Mouse (Mus musculus) MEL (cell line): ENCODE results near the gene Nelfb. TPM values are rescaled to one million over a fixed set of nuclear protein-coding genes. Genes with fewer than 3 reads are reported as not detected.

Experiments
- DNase-seq: peaks from one replicate; pipeline ENCODE4 v3.0.0; 2011; ENCODE audit warnings: low read depth, low spot score
- H3K27ac ChIP-seq: 2 replicates; pipeline ENCODE4 v1.5.1; 2012; ENCODE audit warnings: low read depth, mild to moderate bottlenecking, control low read depth, low read length, moderate library complexity; ENCODE audit not compliant: control insufficient read depth
- H3K27me3 ChIP-seq, 2 experiments: fragments of 150-350 bp in 1 of 2; sonication (generic) in 1 of 2; 2 replicates each; pipeline ENCODE4 v1.6.1; 2012; ENCODE audit warnings: low read length in 2 of 2, mild to moderate bottlenecking in 2 of 2, improper control_type of control experiment in 1 of 2, moderate library complexity in 1 of 2; ENCODE audit not compliant: insufficient read depth in 2 of 2, control insufficient read depth in 1 of 2
- H3K36me3 ChIP-seq, 2 experiments: 2 replicates each; pipeline ENCODE4 v1.6.1; 2012 to 2014; ENCODE audit warnings: low read length in 2 of 2, improper control_type of control experiment in 1 of 2, inconsistent platforms in 1 of 2, mild to moderate bottlenecking in 1 of 2; ENCODE audit not compliant: insufficient read depth in 2 of 2, control insufficient read depth in 1 of 2
- H3K4me1 ChIP-seq, 2 experiments: fragments of 150-350 bp in 1 of 2; sonication (generic) in 1 of 2; 2 replicates each; pipeline ENCODE4 v1.6.1; 2012; ENCODE audit warnings: low read length in 2 of 2, improper control_type of control experiment in 1 of 2, mild to moderate bottlenecking in 1 of 2; ENCODE audit not compliant: insufficient read depth in 2 of 2, control insufficient read depth in 1 of 2
- H3K4me3 ChIP-seq, 2 experiments: fragments of 150-350 bp in 1 of 2; sonication (generic) in 1 of 2; 2 replicates each; pipeline ENCODE4 v1.5.1; 2012; ENCODE audit warnings: low read depth in 2 of 2, low read length in 2 of 2, mild to moderate bottlenecking in 2 of 2, moderate library complexity in 2 of 2, control low read depth in 1 of 2, improper control_type of control experiment in 1 of 2; ENCODE audit not compliant: control insufficient read depth in 1 of 2, insufficient read depth in 1 of 2
- H3K79me2 ChIP-seq: 2 replicates; pipeline ENCODE4 v1.6.1; 2012; ENCODE audit warnings: mild to moderate bottlenecking, low read length, moderate library complexity; ENCODE audit not compliant: control insufficient read depth, poor library complexity, insufficient read depth
- H3K9ac ChIP-seq: 2 replicates; pipeline ENCODE4 v1.6.1; 2012; ENCODE audit warnings: low read depth, mild to moderate bottlenecking, control low read depth, low read length, moderate library complexity; ENCODE audit not compliant: control insufficient read depth, poor library complexity, severe bottlenecking
- H3K9me3 ChIP-seq: fragments of 150-350 bp; sonication (generic); replicated peaks from 2 replicates; pipeline ENCODE4 v1.6.1; 2012; ENCODE audit warnings: mild to moderate bottlenecking, low read length, improper control_type of control experiment, moderate library complexity; ENCODE audit not compliant: insufficient read depth
- BHLHE40 ChIP-seq: IDR thresholded peaks from 2 replicates; pipeline ENCODE4 v1.6.1; 2012; ENCODE audit warnings: low read depth, mild to moderate bottlenecking, inconsistent platforms, low read length, improper control_type of control experiment, borderline replicate concordance
- CHD1 ChIP-seq: IDR thresholded peaks from 2 replicates; pipeline ENCODE4 v1.6.1; 2012; ENCODE audit warnings: low read depth, mild to moderate bottlenecking, inconsistent platforms, low read length, improper control_type of control experiment
- CHD2 ChIP-seq: IDR thresholded peaks from 2 replicates; pipeline ENCODE4 v1.6.1; 2011; ENCODE audit warnings: low read length, improper control_type of control experiment
- E2F4 ChIP-seq: IDR thresholded peaks from 2 replicates; pipeline ENCODE4 v1.6.1; 2011; ENCODE audit warnings: low read depth, low read length, improper control_type of control experiment, borderline replicate concordance
- EP300 ChIP-seq, 2 experiments: IDR thresholded peaks; 2 replicates each; pipeline ENCODE4 v1.6.1; 2011; ENCODE audit warnings: improper control_type of control experiment in 2 of 2, low read length in 2 of 2, low read depth in 1 of 2, mild to moderate bottlenecking in 1 of 2
- ETS1 ChIP-seq: IDR thresholded peaks from 2 replicates; pipeline ENCODE4 v1.6.1; 2012; ENCODE audit warnings: low read depth, mild to moderate bottlenecking, inconsistent platforms, low read length, improper control_type of control experiment, moderate library complexity
- GABPA ChIP-seq: IDR thresholded peaks from 2 replicates; pipeline ENCODE4 v1.6.1; 2012; ENCODE audit warnings: low read depth, mild to moderate bottlenecking, inconsistent platforms, low read length, improper control_type of control experiment, moderate library complexity
- GATA1 ChIP-seq: IDR thresholded peaks from 2 replicates; pipeline ENCODE4 v1.6.1; 2011; ENCODE audit warnings: low read depth, low read length, improper control_type of control experiment
- HCFC1 ChIP-seq: IDR thresholded peaks from 2 replicates; pipeline ENCODE4 v1.6.1; 2012; ENCODE audit warnings: low read depth, mild to moderate bottlenecking, inconsistent platforms, low read length, improper control_type of control experiment, moderate library complexity
- JUND ChIP-seq: IDR thresholded peaks from 2 replicates; pipeline ENCODE4 v1.6.1; 2011; ENCODE audit warnings: low read depth, mild to moderate bottlenecking, improper control_type of control experiment, low read length
- KAT2A ChIP-seq: conservative IDR thresholded peaks from 2 replicates; pipeline ENCODE4 v1.6.1; 2012; ENCODE audit warnings: low read depth, low read length, improper control_type of control experiment, inconsistent platforms
- MAFK ChIP-seq: IDR thresholded peaks from 2 replicates; pipeline ENCODE4 v1.6.1; 2011; ENCODE audit warnings: low read depth, mild to moderate bottlenecking, low read length, improper control_type of control experiment, borderline replicate concordance
- MAX ChIP-seq: IDR thresholded peaks from 2 replicates; pipeline ENCODE4 v1.6.1; 2011; ENCODE audit warnings: low read length, improper control_type of control experiment
- MXI1 ChIP-seq: IDR thresholded peaks from 2 replicates; pipeline ENCODE4 v1.6.1; 2011; ENCODE audit warnings: mild to moderate bottlenecking, low read depth, low read length, improper control_type of control experiment
- MYB ChIP-seq: IDR thresholded peaks from 2 replicates; pipeline ENCODE4 v1.6.1; 2011; ENCODE audit warnings: mild to moderate bottlenecking, low read depth, low read length, improper control_type of control experiment
- NRF1 ChIP-seq: IDR thresholded peaks from 2 replicates; pipeline ENCODE4 v1.6.1; 2014; ENCODE audit warnings: low read depth, mild to moderate bottlenecking, inconsistent platforms, low read length, improper control_type of control experiment, moderate library complexity; ENCODE audit not compliant: poor library complexity, insufficient read depth, severe bottlenecking
- POLR2A ChIP-seq, 2 experiments: IDR thresholded peaks; 2 replicates each; pipeline ENCODE4 v1.6.1; 2011 to 2012; ENCODE audit warnings: low read length in 2 of 2, mild to moderate bottlenecking in 2 of 2, control low read depth in 1 of 2, improper control_type of control experiment in 1 of 2, low read depth in 1 of 2, moderate library complexity in 1 of 2; ENCODE audit not compliant: control insufficient read depth in 1 of 2, insufficient read depth in 1 of 2, poor library complexity in 1 of 2
- RCOR1 ChIP-seq: IDR thresholded peaks from 2 replicates; pipeline ENCODE4 v1.6.1; 2012; ENCODE audit warnings: low read depth, mild to moderate bottlenecking, inconsistent platforms, low read length, improper control_type of control experiment
- SIN3A ChIP-seq: IDR thresholded peaks from 2 replicates; pipeline ENCODE4 v1.6.1; 2012; ENCODE audit warnings: low read length, improper control_type of control experiment, inconsistent platforms
- SMC3 ChIP-seq: IDR thresholded peaks from 2 replicates; pipeline ENCODE4 v1.6.1; 2011; ENCODE audit warnings: low read depth, low read length, improper control_type of control experiment
- TAL1 ChIP-seq: IDR thresholded peaks from 2 replicates; pipeline ENCODE4 v1.6.1; 2012; ENCODE audit warnings: mild to moderate bottlenecking, inconsistent platforms, low read length, moderate library complexity, mixed read lengths
- TBP ChIP-seq: IDR thresholded peaks from 2 replicates; pipeline ENCODE4 v1.8.0; 2011; ENCODE audit warnings: low read depth, low read length, improper control_type of control experiment
- USF1 ChIP-seq: IDR thresholded peaks from 2 replicates; pipeline ENCODE4 v1.6.1; 2014; ENCODE audit warnings: low read depth, mild to moderate bottlenecking, inconsistent platforms, low read length, improper control_type of control experiment, moderate library complexity
- USF2 ChIP-seq, 2 experiments: IDR thresholded peaks; 2 replicates each; pipeline ENCODE4 v1.6.1; 2011 to 2012; ENCODE audit warnings: improper control_type of control experiment in 2 of 2, low read length in 2 of 2, borderline replicate concordance in 1 of 2, inconsistent platforms in 1 of 2, low read depth in 1 of 2, mild to moderate bottlenecking in 1 of 2; ENCODE audit not compliant: insufficient read depth in 1 of 2
- ZMIZ1 ChIP-seq: IDR thresholded peaks from 2 replicates; pipeline ENCODE4 v1.6.1; 2012; ENCODE audit warnings: low read depth, mild to moderate bottlenecking, inconsistent platforms, low read length, improper control_type of control experiment, moderate library complexity
- polyA plus RNA-seq, 2 experiments: library from polyadenylated mRNA; stranded (reverse) in 1 of 2; unstranded in 1 of 2; fragments of >175 nt in 1 of 2; fragments of >200 nt in 1 of 2; gene quantifications; 2 replicates each; pipeline versions ENCODE4 v1.2.1 to v1.2.4; 2012; ENCODE audit warnings: low replicate concordance in 2 of 2, low read depth in 1 of 2; ENCODE audit not compliant: insufficient read length in 2 of 2, insufficient read depth in 1 of 2, missing spikeins in 1 of 2
- total RNA-seq: library from RNA; depleted of rRNA; stranded (reverse); fragments of 300-350 nt; gene quantifications from 2 replicates; pipeline ENCODE4 v1.2.3, GENCODE M21; 2012

Gene Nelfb
- total and polyA plus RNA-seq, 3 experiments = 62.9 to 83.5 TPM; not detected in 1

GRCm38 (mm10) chr2:25227406-25227805 is 16.1 kb upstream of the Nelfb start:
- H3K27me3 ChIP-seq = no peaks in the 10 kb centered on the region
- no peaks in the 10 kb centered on the region for H3K9me3 ChIP-seq
- DNase-seq = no peak
- peaks cover 6 to 18% of the 10 kb centered on the region in 2 experiments; a peak in 3 of 4 replicates for H3K4me1 ChIP-seq
- peaks cover 6 to 8% of the 10 kb centered on the region in 2 experiments for H3K36me3 ChIP-seq
- no peak overlapping the region for H3K27ac ChIP-seq
- no peak overlapping the region for H3K9ac ChIP-seq
- H3K4me3 ChIP-seq = no peak overlapping the region
- TF ChIP-seq GATA1 (no peak), E2F4 (no peak), USF1 (no peak), TBP (no peak), BHLHE40 (no peak), SIN3A (no peak), MYB (no peak), CHD1 (no peak), HCFC1 (no peak)
- peaks cover 17% of the 10 kb centered on the region for H3K79me2 ChIP-seq

GRCm38 (mm10) chr2:25226864-25227263 is 15.6 kb upstream of the Nelfb start:
- Histone ChIP-seq H3K9me3 (no peaks in the 10 kb centered on the region), H3K9ac (no peak overlapping the region), H3K27me3 (no peaks in the 10 kb centered on the region), H3K27ac (no peak overlapping the region), H3K79me2 (peaks cover 17% of the 10 kb centered on the region), H3K36me3 (peaks cover 6 to 8% of the 10 kb centered on the region in 2 experiments), H3K4me1 (peaks cover 6 to 18% of the 10 kb centered on the region in 2 experiments; a peak in 3 of 4 replicates), H3K4me3 (no peak overlapping the region)
- DNase-seq = no peak
- TF ChIP-seq EP300 (IDR thresholded peaks at IDR 0.05; ENCODE audit: low read depth in 1 of 2, low read length in 2 of 2) = no peak
- TF ChIP-seq SMC3 = no peak
- no peak for TF ChIP-seq NRF1
- TF ChIP-seq RCOR1 = no peak
- TF ChIP-seq ETS1 = no peak
- no peak for TF ChIP-seq MAX
- no peak for TF ChIP-seq POLR2A (IDR thresholded peaks at IDR 0.05; ENCODE audit: control insufficient read depth in 1 of 2, insufficient read depth in 1 of 2, low read depth in 1 of 2, low read length in 2 of 2, poor library complexity in 1 of 2)
- no peak for TF ChIP-seq CHD2
- no peak for TF ChIP-seq GABPA
- no peak for TF ChIP-seq ZMIZ1
- no peak for TF ChIP-seq TAL1
- TF ChIP-seq USF1 = no peak
- TF ChIP-seq MYB = no peak
- TF ChIP-seq KAT2A = no peak
- no peak for TF ChIP-seq MXI1
- no peak for TF ChIP-seq JUND
- TF ChIP-seq MAFK = no peak
- no peak for TF ChIP-seq USF2 (IDR thresholded peaks at IDR 0.05; ENCODE audit: borderline replicate concordance in 1 of 2, insufficient read depth in 1 of 2, low read depth in 1 of 2, low read length in 2 of 2)
